Mouse (Mus musculus): Measurements from ENCODE around the gene Sec24a. TPM values are rescaled to one million over a fixed set of nuclear protein-coding genes. Genes with fewer than 3 reads are reported as not detected.
"Not testable (repeated sequence)": the region's sequence is repeated elsewhere in the genome, so short reads cannot be mapped to it uniquely, and the experiment has no call there.

The Sec24a gene
- polyA plus RNA-seq, 1 experiment from 2014 or later, result 10.5 TPM

DNA sequence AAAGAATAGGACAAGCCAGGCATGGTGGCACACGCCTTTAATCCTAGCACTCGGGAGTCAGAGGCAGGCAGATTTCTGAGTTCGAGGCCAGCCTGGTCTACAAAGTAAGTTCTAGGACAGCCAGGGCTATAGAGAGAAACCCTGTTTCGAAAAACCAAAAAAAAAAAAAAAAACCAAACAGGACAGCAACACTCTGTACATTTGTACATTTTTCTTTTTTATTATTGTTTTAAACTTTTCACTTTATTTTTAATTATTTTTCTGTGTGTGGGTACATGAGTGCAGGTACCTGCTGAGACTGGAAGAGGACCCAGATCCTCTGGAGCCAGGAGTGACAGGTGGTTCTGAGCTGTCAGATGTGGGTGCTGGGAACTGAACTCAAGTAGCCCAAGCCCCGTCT lies 88.0 kb downstream of the Sec24a start:
- Histone ChIP-seq H3K27me3 (replicated peaks; ENCODE audit: insufficient read depth, low read length) (no peaks in the 10 kb centered on the region), H3K4me1 (ENCODE audit: insufficient read depth, low read depth, low read length) (no peaks in the 10 kb centered on the region), H3K4me3 (ENCODE audit: low read depth, low read length) (no peak overlapping the region), H3K9ac (replicated peaks; ENCODE audit: low read depth) (no peak overlapping the region), H3K9me3 (ENCODE audit: low read length) (no peaks in the 10 kb centered on the region), H3K4me2 (replicated peaks; ENCODE audit: low read depth, low read length) (no peak overlapping the region), H3K27ac (ENCODE audit: low read length) (no peak overlapping the region), H3K36me3 (ENCODE audit: insufficient read depth, low read length) (no peaks in the 10 kb centered on the region)
- WGBS, result 73% methylated on average over 5 of the region's 5 CpGs
- DNase-seq (ENCODE audit: low spot score) (no peak), ATAC-seq (no peak)
- TF ChIP-seq EP300 (IDR thresholded peaks at IDR 0.05) (no peak), CTCF (IDR thresholded peaks at IDR 0.05) (no peak)

DNA sequence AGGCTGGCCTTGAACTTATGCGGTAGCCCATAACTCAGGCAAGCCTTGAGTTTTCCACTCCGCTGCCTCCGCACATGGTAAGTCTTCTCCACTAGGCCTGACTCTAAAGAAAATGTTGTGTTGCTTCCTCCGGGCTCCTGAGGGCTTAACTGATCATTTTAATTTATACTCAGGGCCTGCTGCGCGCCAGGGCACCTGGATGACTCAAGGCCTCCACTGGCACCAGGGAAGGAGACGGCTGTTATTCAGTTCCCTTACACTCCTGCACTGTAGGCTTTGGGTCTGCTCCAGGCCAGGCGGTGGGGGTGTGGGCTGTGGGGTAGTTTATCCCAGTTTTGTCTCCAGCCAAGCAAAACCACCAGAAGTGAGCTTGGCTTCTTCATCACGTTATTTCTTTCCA lies 90.1 kb downstream of the Sec24a start:
- Histone ChIP-seq H3K4me2 (replicated peaks; ENCODE audit: low read depth, low read length) (no peak overlapping the region), H3K27ac (ENCODE audit: low read length) (no peak overlapping the region), H3K27me3 (replicated peaks; ENCODE audit: insufficient read depth, low read length) (no peaks in the 10 kb centered on the region), H3K9me3 (ENCODE audit: low read length) (no peaks in the 10 kb centered on the region), H3K4me3 (ENCODE audit: low read depth, low read length) (no peak overlapping the region), H3K36me3 (ENCODE audit: insufficient read depth, low read length) (no peaks in the 10 kb centered on the region), H3K9ac (replicated peaks; ENCODE audit: low read depth) (no peak overlapping the region), H3K4me1 (ENCODE audit: insufficient read depth, low read depth, low read length) (no peaks in the 10 kb centered on the region)
- ATAC-seq, result no peak
- WGBS, result 81% methylated on average over 9 of the region's 9 CpGs
- TF ChIP-seq CTCF (IDR thresholded peaks at IDR 0.05) (no peak), EP300 (IDR thresholded peaks at IDR 0.05) (no peak)
- DNase-seq (ENCODE audit: low spot score), result no peak

DNA sequence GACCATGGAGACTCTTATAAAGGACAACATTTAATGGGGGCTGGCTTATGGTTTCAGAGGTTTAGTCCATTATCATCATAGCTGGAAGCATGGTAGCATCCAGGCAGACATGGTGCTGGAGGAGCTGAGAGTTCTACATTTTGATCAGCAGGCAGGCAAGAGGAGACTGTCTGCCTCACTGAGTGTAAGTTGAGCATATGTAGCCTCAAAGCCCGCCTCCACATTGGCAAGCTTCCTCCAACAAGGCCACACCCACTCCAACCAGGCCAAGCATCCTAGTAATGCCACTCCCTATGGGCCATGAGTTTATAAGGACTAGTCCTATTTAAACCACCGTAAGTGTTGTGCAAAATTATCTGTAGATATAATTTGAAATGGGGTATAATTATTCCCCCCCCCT lies 92.1 kb downstream of the Sec24a start:
- no peak for ATAC-seq
- DNase-seq (ENCODE audit: low spot score), result no peak
- H3K4me2 ChIP-seq (replicated peaks; ENCODE audit: low read depth, low read length), result no peak overlapping the region
- H3K9ac ChIP-seq (replicated peaks; ENCODE audit: low read depth), result no peak overlapping the region
- H3K4me3 ChIP-seq (ENCODE audit: low read depth, low read length), result no peak overlapping the region
- H3K4me1 ChIP-seq (ENCODE audit: insufficient read depth, low read depth, low read length), result no peaks in the 10 kb centered on the region
- TF ChIP-seq EP300 (IDR thresholded peaks at IDR 0.05) (no peak), CTCF (IDR thresholded peaks at IDR 0.05) (no peak)
- no peaks in the 10 kb centered on the region for H3K36me3 ChIP-seq (ENCODE audit: insufficient read depth, low read length)
- no peaks in the 10 kb centered on the region for H3K9me3 ChIP-seq (ENCODE audit: low read length)
- WGBS, result 56% methylated on average over 2 of the region's 2 CpGs
- no peaks in the 10 kb centered on the region for H3K27me3 ChIP-seq (replicated peaks; ENCODE audit: insufficient read depth, low read length)
- no peak overlapping the region for H3K27ac ChIP-seq (ENCODE audit: low read length)

DNA sequence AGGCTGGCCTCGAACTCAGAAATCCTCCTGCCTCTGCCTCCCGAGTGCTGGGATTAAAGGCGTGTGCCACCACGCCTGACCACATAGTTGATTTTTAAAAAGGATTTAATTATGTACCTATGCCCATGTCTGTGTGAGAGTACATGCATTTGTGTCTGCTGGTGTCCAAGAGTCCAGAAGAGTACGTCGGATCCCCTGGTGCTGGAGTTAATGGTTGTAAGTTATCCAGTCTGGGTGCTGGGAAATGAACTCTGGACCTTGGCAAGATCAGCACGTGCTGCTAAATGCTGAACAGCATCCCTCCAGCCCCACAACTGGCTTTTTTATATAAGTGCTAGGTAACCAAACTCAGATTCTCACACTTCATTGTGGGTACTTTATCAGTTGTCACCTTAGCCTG lies 92.6 kb downstream of the Sec24a start:
- Histone ChIP-seq H3K27ac (ENCODE audit: low read length) (no peak overlapping the region), H3K4me1 (ENCODE audit: insufficient read depth, low read depth, low read length) (no peaks in the 10 kb centered on the region), H3K36me3 (ENCODE audit: insufficient read depth, low read length) (no peaks in the 10 kb centered on the region), H3K9ac (replicated peaks; ENCODE audit: low read depth) (no peak overlapping the region), H3K4me2 (replicated peaks; ENCODE audit: low read depth, low read length) (no peak overlapping the region), H3K27me3 (replicated peaks; ENCODE audit: insufficient read depth, low read length) (no peaks in the 10 kb centered on the region), H3K9me3 (ENCODE audit: low read length) (no peaks in the 10 kb centered on the region), H3K4me3 (ENCODE audit: low read depth, low read length) (no peak overlapping the region)
- no peak for DNase-seq (ENCODE audit: low spot score)
- 89% methylated on average over 7 of the region's 7 CpGs for WGBS
- ATAC-seq, result no peak
- TF ChIP-seq EP300 (IDR thresholded peaks at IDR 0.05) (no peak), CTCF (IDR thresholded peaks at IDR 0.05) (no peak)

DNA sequence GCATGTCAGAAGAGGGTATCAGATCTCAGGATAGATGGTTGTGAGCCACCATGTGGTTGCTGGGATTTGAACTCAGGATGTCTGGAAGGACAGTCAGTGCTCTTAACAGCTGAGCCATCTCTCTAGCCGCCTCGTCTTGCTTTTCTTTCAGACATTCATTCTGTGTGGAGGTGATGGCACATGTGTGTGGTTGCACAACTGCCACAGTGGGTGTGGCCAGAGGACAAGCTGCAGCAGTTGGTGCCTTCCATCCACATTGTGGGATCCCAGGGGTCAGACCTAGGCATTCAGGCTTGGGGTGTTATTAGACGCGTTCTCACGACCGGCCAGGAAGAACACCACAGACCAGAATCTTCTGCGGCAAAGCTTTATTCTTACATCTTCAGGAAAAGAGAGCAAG lies 98.7 kb downstream of the Sec24a start:
- not testable (repeated sequence) for H3K36me3 ChIP-seq (ENCODE audit: insufficient read depth, low read length); H3K4me1 ChIP-seq (ENCODE audit: insufficient read depth, low read depth, low read length); H3K9me3 ChIP-seq (ENCODE audit: low read length); DNase-seq (ENCODE audit: low spot score); H3K9ac ChIP-seq (replicated peaks; ENCODE audit: low read depth); H3K27me3 ChIP-seq (replicated peaks; ENCODE audit: insufficient read depth, low read length); H3K4me2 ChIP-seq (replicated peaks; ENCODE audit: low read depth, low read length); H3K4me3 ChIP-seq (ENCODE audit: low read depth, low read length); H3K27ac ChIP-seq (ENCODE audit: low read length)
- WGBS, result 75% methylated on average over 6 of the region's 7 CpGs
- ATAC-seq, result peak; percentile 55

DNA sequence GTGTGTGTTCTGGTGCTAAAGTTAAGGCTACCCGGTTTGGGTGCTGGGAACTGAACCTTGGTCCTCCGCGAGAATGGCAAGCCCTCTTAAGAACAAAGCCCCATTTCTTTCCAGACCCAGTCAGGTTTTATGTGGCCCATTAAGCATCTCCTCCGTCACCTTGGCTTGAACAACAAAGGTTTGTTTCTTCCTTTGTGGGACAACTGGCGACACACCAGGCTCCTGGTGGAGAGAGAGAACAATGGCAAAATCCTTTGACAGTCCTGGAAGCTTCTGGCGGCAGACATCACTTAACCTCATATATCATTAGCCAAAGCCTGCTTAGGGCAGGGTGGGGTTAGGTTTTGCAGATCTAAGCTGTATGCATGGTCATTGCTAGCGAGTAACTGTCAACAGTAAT lies 100.8 kb downstream of the Sec24a start:
- H3K27me3 ChIP-seq (replicated peaks; ENCODE audit: insufficient read depth, low read length), result no peaks in the 10 kb centered on the region
- H3K9me3 ChIP-seq (ENCODE audit: low read length), result no peaks in the 10 kb centered on the region
- H3K27ac ChIP-seq (ENCODE audit: low read length), result no peak overlapping the region
- H3K4me1 ChIP-seq (ENCODE audit: insufficient read depth, low read depth, low read length), result no peaks in the 10 kb centered on the region; the same call in 1 of the 2 replicates
- 74% methylated on average over 6 of the region's 7 CpGs for WGBS
- no peaks in the 10 kb centered on the region for H3K36me3 ChIP-seq (ENCODE audit: insufficient read depth, low read length)
- TF ChIP-seq CTCF (IDR thresholded peaks at IDR 0.05) (no peak), EP300 (IDR thresholded peaks at IDR 0.05) (no peak)
- no peak overlapping the region for H3K9ac ChIP-seq (replicated peaks; ENCODE audit: low read depth)
- no peak overlapping the region for H3K4me2 ChIP-seq (replicated peaks; ENCODE audit: low read depth, low read length)
- ATAC-seq (no peak), DNase-seq (ENCODE audit: low spot score) (no peak)
- H3K4me3 ChIP-seq (ENCODE audit: low read depth, low read length), result no peak overlapping the region

DNA sequence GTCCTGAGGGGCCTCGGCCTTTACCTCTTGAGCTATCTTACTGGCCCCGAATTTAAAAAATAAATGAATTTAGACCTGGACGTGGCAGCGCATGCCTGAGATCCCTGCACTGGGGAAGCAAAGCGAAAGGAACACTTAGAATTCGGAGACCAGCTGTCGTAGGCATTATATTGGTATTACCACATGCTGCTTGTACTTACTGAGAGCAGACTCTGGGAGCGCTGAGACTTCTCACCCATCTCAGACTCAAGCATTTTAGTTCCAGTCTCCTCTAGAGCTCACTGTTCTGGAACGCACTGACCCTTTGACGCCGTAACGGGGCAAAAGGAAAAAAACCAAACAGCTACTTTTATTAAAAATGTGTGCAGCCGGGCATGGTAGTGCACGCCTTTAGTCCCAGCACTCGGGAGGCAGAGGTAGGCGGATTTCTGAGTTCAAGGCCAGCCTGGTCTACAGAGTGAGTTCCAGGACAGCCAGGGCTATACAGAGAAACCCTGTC lies 101.5 kb downstream of the Sec24a start:
- Histone ChIP-seq H3K27ac (ENCODE audit: low read length) (no peak overlapping the region), H3K27me3 (replicated peaks; ENCODE audit: insufficient read depth, low read length) (no peaks in the 10 kb centered on the region), H3K4me3 (ENCODE audit: low read depth, low read length) (no peak overlapping the region), H3K9me3 (ENCODE audit: low read length) (no peaks in the 10 kb centered on the region), H3K9ac (replicated peaks; ENCODE audit: low read depth) (no peak overlapping the region), H3K4me2 (replicated peaks; ENCODE audit: low read depth, low read length) (no peak overlapping the region), H3K4me1 (ENCODE audit: insufficient read depth, low read depth, low read length) (no peaks in the 10 kb centered on the region; the same call in 1 of the 2 replicates), H3K36me3 (ENCODE audit: insufficient read depth, low read length) (no peaks in the 10 kb centered on the region)
- TF ChIP-seq CTCF (IDR thresholded peaks at IDR 0.05) (no peak), EP300 (IDR thresholded peaks at IDR 0.05) (no peak)
- ATAC-seq (no peak), DNase-seq (ENCODE audit: low spot score) (no peak)
- WGBS, result 82% methylated on average over 16 of the region's 16 CpGs

All from lung, postnatal 0 days (tissue).